Mouse (Mus musculus): Measurements from ENCODE around the gene Stpg2.
"Not testable (repeated sequence)": the region's sequence is repeated elsewhere in the genome, so short reads cannot be mapped to it uniquely, and the experiment has no call there.

The Stpg2 gene

DNA sequence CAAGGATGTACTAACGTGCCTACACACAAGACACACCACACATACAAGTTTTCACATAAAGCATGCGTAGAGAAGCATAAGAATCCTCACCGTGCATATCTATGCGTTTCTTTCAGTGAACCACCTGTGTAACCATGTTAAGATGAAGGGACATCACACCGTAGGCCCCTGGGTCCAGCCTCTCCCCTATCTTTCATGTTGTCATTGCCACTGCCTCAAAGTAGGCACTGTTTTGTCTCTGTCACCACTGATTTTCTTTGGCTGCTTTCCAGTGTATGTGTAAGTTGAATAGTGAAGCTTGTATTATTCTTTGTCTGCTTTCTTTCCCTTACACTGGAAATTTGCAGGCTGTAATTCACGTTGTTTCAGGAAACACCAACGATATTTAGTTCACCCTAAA is 236.7 kb downstream of the Stpg2 start:
- DNase-seq: no peak

- no peak for DNase-seq
Measured at GRCm38 (mm10) chr3:139495939-139496338, 290.4 kb downstream of the Stpg2 start.

DNA sequence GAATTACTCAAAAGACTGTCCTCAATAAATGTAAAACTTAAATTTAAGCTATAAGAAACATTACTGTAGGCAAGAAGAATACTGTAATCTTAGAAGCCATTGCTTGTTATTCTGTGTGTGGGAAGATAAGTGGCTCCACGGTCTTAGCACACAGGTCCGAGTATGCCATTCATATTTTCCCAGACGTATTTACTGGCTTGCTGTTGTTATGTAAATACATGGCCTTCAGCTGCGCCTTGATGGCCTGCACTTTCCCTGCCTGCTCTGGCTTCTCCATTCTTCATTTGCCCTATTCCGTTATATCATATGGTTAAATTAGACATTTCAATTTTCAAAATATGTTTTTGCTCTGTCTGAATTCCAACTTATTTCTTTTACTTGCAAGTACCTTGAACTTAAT is 296.7 kb downstream of the Stpg2 start:
- DNase-seq: no peak

DNA sequence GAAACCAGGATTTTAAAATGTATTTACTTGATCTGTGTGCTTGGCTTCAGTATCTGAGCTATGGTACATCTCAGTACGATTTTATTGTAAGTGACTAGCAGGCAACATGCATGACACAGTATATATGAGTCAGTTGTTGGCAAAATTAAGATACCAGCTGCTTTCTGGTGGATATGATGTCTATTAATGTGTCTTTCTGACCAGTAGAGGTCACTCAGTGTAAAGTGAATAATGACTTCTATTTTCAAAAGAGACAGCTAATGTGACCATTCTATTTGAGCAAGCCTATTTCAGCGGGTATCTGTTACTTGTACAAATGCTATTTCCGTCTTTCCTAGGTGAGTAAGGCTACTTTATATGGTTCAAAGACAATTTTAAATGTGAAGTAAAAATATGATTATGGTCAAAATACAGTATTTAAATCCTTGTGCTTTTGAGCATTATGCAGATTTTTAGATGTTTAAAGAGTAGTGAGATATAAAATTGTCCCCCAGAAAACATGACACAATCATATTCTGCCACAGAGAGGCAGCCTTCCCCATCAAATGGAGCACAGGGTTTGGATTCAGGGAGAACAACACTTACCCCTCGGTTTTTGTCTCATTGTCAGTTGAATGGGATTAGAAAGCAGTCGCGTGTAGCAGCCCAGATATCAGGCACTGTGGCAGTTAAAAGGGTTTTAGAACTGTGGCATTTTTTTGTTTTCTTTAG is 303.9 kb downstream of the Stpg2 start:
- no peak for DNase-seq

DNA sequence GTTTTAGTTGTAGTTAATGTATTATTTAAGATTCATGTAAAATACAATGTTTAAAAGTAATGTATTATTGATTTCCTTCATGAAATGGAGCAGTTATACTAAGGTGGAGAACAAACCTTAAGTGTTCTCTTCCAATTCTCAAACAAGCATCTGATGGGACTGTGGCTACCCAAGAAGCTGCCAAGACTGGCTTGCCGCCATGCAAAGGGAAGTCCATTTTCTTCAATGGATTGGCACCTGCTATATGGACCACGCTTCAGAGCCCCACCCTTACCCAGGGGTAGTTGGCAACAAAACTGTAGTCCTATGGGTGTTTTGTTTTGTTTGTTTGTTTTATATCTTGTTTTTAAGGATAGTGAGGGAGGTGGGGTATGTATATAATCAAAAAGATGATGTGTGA is 373.0 kb downstream of the Stpg2 start:
- DNase-seq: no peak

- no peak for DNase-seq
Measured at GRCm38 (mm10) chr3:139581298-139581697, 375.8 kb downstream of the Stpg2 start.

- no peak for DNase-seq
Measured at GRCm38 (mm10) chr3:139599508-139599907, 394.0 kb downstream of the Stpg2 start.

- DNase-seq: not testable (repeated sequence)
Measured at GRCm38 (mm10) chr3:139608267-139608666, 402.8 kb downstream of the Stpg2 start.

GRCm38 (mm10) chr3:139614641-139615040 is 409.1 kb downstream of the Stpg2 start:
- DNase-seq: no peak

- no peak for DNase-seq
Measured at GRCm38 (mm10) chr3:139615791-139616190, 410.3 kb downstream of the Stpg2 start.

GRCm38 (mm10) chr3:139637887-139638286 is 432.4 kb downstream of the Stpg2 start:
- DNase-seq: no peak

- no peak for DNase-seq
Measured at GRCm38 (mm10) chr3:139651505-139651904, 446.0 kb downstream of the Stpg2 start.

DNA sequence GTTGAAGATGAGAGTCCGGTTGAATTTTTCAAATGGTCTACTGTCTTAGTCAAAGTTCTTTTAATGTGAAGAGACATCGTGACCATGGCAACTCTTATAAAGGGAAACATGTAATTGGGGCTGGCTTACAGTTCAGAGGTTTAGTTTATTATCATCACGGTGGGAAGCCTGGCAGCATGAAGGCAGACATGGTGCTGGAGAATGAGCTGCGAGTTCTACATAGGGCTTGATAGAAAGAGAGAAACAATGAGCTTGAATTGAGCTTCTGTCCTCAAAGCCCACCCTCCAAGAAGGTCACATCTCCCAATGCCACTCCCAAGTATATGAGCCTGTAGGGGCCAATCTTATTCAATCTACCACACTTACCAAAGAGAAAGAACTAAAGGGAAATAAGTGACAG is 453.9 kb downstream of the Stpg2 start:
- DNase-seq: no peak

- no peak for DNase-seq
Measured at GRCm38 (mm10) chr3:139662241-139662640, 456.7 kb downstream of the Stpg2 start.

DNA sequence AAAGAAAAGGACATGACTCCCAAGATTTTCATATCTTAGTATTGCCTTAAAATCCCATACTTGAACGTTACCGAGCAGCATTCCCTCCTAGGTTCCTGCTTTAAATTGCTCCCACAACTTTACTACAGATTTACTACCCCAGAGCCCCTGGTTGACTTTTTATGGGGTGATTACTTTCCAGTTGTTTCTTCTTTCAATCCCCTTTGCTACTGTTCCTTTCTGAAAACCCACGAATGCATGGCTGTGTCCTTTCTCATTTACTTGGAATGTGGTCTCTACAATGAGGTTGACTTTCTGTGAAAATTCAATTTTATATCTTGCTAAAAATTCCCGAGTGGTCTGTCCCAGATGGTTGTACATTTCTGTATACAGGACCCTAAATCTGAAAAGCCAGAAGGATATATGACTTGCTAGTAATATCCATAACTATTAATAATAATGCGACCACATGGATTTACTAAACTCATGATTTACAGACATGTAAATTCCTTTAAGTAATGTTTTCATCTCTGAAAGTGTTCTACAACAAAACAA is 458.3 kb downstream of the Stpg2 start:
- no peak for DNase-seq

- no peak for DNase-seq
Measured at GRCm38 (mm10) chr3:139665047-139665446, 459.6 kb downstream of the Stpg2 start.

DNA sequence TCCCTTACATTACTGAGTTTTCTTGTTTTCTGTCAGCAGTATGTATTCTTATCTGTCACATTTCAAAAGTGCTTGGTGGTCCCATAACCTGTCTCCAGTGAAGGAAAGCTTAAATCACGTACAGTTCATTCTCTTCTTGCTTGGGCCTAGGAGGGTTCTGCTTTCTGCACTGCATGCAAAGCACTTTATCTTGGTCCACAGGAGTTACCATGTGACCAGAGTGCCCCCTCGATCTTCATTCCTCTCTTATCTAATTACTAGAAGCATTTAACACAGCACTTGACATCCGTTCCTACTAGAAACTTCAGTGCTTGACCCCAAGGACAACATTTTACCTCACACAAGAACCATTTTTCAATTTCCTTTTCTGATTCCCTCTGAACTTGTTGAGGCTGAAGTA is 470.7 kb downstream of the Stpg2 start:
- no peak for DNase-seq

GRCm38 (mm10) chr3:139676723-139677122 is 471.2 kb downstream of the Stpg2 start:
- DNase-seq: no peak

DNA sequence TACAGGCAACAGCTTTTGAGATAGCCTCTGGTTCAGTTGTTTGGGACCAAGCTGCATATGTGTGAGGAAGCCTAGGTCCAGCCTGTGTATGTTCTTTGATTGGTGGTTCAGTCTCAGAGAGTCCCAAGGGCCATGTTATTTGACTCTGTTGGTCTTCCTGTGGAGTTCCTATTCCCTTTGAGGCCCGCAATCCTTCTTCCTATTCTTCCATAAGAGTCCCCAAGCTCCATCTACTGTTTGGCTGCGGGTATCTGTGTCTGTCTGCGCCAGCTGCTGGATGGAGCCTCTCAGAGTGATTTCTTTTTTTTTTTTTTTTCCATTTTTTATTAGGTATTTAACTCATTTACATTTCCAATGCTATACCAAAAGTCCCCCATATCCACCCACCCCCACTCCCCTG is 498.7 kb downstream of the Stpg2 start:
- not testable (repeated sequence) for DNase-seq

DNA sequence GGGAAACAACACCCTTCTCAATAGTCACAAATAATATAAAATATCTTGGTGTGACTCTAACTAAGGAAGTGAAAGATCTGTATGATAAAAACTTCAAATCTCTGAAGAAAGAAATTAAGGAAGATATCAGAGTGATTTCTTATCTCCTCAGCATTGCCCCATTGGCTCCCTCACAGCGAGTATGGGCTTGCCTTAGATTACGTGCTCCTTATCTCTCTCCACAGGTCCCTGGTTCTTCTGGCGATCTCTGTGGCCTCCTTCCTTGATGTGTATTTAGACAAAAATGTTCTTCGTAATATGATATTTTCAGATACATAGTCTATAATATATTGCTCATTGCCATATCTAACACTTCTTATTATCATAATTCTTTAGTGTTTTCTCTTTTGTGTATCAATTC is 501.9 kb downstream of the Stpg2 start:
- DNase-seq: not testable (repeated sequence)

GRCm38 (mm10) chr3:139709794-139710193 is 504.3 kb downstream of the Stpg2 start:
- no peak for DNase-seq

DNA sequence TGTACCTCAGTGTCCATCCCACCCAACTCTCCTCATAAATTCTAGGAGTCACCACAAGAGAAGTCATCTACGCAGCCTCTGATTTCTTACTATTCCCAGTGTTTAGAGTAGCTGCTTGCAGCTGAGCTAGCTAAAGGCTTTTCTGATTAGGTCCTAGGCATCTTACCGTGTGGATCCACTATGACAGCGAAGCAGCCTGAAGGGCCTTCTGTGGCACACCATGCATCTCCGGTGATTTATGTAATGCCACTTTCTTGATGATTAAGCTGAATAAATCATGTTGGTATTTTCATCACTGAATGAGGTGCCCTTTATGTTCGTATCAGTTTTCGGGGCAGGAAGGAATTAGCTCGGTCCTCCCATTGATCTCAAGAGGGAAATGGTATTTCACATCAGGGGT is 523.3 kb downstream of the Stpg2 start:
- DNase-seq: no peak

- no peak for DNase-seq
Measured at GRCm38 (mm10) chr3:139729248-139729647, 523.8 kb downstream of the Stpg2 start.

DNA sequence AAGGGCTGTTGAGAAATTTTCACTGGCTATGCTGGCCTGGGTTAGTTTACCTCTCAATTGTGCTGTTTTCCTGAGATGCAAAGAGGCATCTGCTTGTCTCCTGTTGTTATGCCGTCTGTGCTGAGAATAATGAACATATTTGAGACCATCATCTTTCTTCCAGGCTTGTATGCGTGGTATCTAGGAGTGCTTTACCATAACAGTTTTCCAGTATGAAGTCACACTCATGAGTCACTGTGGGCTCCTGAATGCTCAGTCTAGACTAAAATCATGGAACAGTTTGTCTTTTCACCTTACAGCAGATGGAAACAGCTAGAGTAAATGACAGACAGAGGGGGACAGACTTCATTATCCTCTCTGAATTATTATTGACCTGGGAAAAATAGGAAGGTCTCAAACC is 527.7 kb downstream of the Stpg2 start:
- DNase-seq: no peak

GRCm38 (mm10) chr3:139739388-139739787 is 533.9 kb downstream of the Stpg2 start:
- no peak for DNase-seq
